Mouse (Mus musculus): ENCODE measurements around the gene Snx30.

Snx30 gene

GRCm38 (mm10) chr4:59794116-59794515, 11.5 kb upstream of the Snx30 start:
- no peak for DNase-seq (ENCODE audit: low spot score)

GRCm38 (mm10) chr4:59795788-59796455, 9.7 kb upstream of the Snx30 start:
- DNase-seq (ENCODE audit: low spot score) = no peak

- no peak for DNase-seq (ENCODE audit: low spot score)
Observed at GRCm38 (mm10) chr4:59800181-59800580, 5.5 kb upstream of the Snx30 start.

GRCm38 (mm10) chr4:59801489-59801888, 4.2 kb upstream of the Snx30 start, which contains the start of gene Inip:
TSS of gene Inip (minus strand) at chr4:59801589.
- DNase-seq (ENCODE audit: low spot score) = no peak

GRCm38 (mm10) chr4:59802107-59802506, 3.5 kb upstream of the Snx30 start:
- DNase-seq (ENCODE audit: low spot score) = no peak

GRCm38 (mm10) chr4:59802792-59803191, 2.8 kb upstream of the Snx30 start:
- no peak for DNase-seq (ENCODE audit: low spot score)

GRCm38 (mm10) chr4:59803358-59803757, 2.3 kb upstream of the Snx30 start:
- no peak for DNase-seq (ENCODE audit: low spot score)

- DNase-seq (ENCODE audit: low spot score) = no peak
Observed at GRCm38 (mm10) chr4:59804754-59805153, 886 bp upstream of the Snx30 start.

- DNase-seq (ENCODE audit: low spot score) = peak; percentile 75
Observed at GRCm38 (mm10) chr4:59805968-59806878, 583 bp downstream of the Snx30 start.

- no peak for DNase-seq (ENCODE audit: low spot score)
Observed at GRCm38 (mm10) chr4:59806879-59807195, 1.2 kb downstream of the Snx30 start.

GRCm38 (mm10) chr4:59807521-59807920, 1.9 kb downstream of the Snx30 start:
- DNase-seq (ENCODE audit: low spot score) = no peak

- DNase-seq (ENCODE audit: low spot score) = no peak
Observed at GRCm38 (mm10) chr4:59808396-59808795, 2.8 kb downstream of the Snx30 start.

GRCm38 (mm10) chr4:59814094-59814493, 8.5 kb downstream of the Snx30 start:
- DNase-seq (ENCODE audit: low spot score) = no peak

GRCm38 (mm10) chr4:59815121-59815810, 9.6 kb downstream of the Snx30 start:
- DNase-seq (ENCODE audit: low spot score) = no peak

GRCm38 (mm10) chr4:59816016-59816415, 10.4 kb downstream of the Snx30 start:
- DNase-seq (ENCODE audit: low spot score) = peak; percentile 33

- no peak for DNase-seq (ENCODE audit: low spot score)
Observed at GRCm38 (mm10) chr4:59816477-59816876, 10.8 kb downstream of the Snx30 start.

- DNase-seq (ENCODE audit: low spot score) = no peak
Observed at GRCm38 (mm10) chr4:59817790-59818189, 12.2 kb downstream of the Snx30 start.

GRCm38 (mm10) chr4:59818498-59818897, 12.9 kb downstream of the Snx30 start:
- DNase-seq (ENCODE audit: low spot score) = no peak

- peak; percentile 6 for DNase-seq (ENCODE audit: low spot score)
Observed at GRCm38 (mm10) chr4:59819054-59819472, 13.4 kb downstream of the Snx30 start.

GRCm38 (mm10) chr4:59819477-59820022, 13.9 kb downstream of the Snx30 start:
- peak; percentile 41 for DNase-seq (ENCODE audit: low spot score)

- no peak for DNase-seq (ENCODE audit: low spot score)
Observed at GRCm38 (mm10) chr4:59821516-59821915, 15.9 kb downstream of the Snx30 start.

GRCm38 (mm10) chr4:59822119-59822518, 16.5 kb downstream of the Snx30 start:
- no peak for DNase-seq (ENCODE audit: low spot score)

Data from embryo, embryonic 10.5 days (tissue).